Mouse (Mus musculus) brain, embryonic 18.5 days (tissue): Measurements from ENCODE around the gene Ackr2.

Experiments
- DNase-seq: peaks from one replicate; pipeline ENCODE4 v3.0.0-alpha.2; 2012; ENCODE audit warnings: low read depth, low spot score

The Ackr2 gene

GRCm38 (mm10) chr9:121898245-121898644 is at the start of gene Ackr2:
Gene Ackr2, plus strand, starts transcription at chr9:121898355.
- DNase-seq = no peak

- no peak for DNase-seq
Measured at GRCm38 (mm10) chr9:121854246-121854645, 43.9 kb upstream of the Ackr2 start.

- DNase-seq = no peak
Measured at GRCm38 (mm10) chr9:121856649-121857416, 41.3 kb upstream of the Ackr2 start.

GRCm38 (mm10) chr9:121857474-121858152 is 40.5 kb upstream of the Ackr2 start:
- peak; percentile 88 for DNase-seq

- DNase-seq = no peak
Measured at GRCm38 (mm10) chr9:121858153-121858488, 40.0 kb upstream of the Ackr2 start, which contains the start of gene Higd1a. Gene Higd1a, minus strand, starts transcription at chr9:121858362.

- DNase-seq = no peak
Measured at GRCm38 (mm10) chr9:121859345-121859744, 38.8 kb upstream of the Ackr2 start.

GRCm38 (mm10) chr9:121860921-121861320 is 37.2 kb upstream of the Ackr2 start:
- DNase-seq = no peak

GRCm38 (mm10) chr9:121864837-121865236 is 33.3 kb upstream of the Ackr2 start:
- no peak for DNase-seq

- no peak for DNase-seq
Measured at GRCm38 (mm10) chr9:121865425-121866008, 32.6 kb upstream of the Ackr2 start.

GRCm38 (mm10) chr9:121867632-121868031 is 30.5 kb upstream of the Ackr2 start:
- no peak for DNase-seq

- DNase-seq = no peak
Measured at GRCm38 (mm10) chr9:121868236-121868635, 29.9 kb upstream of the Ackr2 start.

GRCm38 (mm10) chr9:121869432-121869831 is 28.7 kb upstream of the Ackr2 start:
- DNase-seq = no peak

GRCm38 (mm10) chr9:121869973-121870515 is 28.1 kb upstream of the Ackr2 start:
- no peak for DNase-seq

GRCm38 (mm10) chr9:121872062-121872683 is 26.0 kb upstream of the Ackr2 start:
- no peak for DNase-seq

GRCm38 (mm10) chr9:121873578-121873977 is 24.6 kb upstream of the Ackr2 start:
- no peak for DNase-seq

- DNase-seq = peak; percentile 32
Measured at GRCm38 (mm10) chr9:121877052-121877740, 21.0 kb upstream of the Ackr2 start.

- DNase-seq = no peak
Measured at GRCm38 (mm10) chr9:121880840-121881239, 17.3 kb upstream of the Ackr2 start.

GRCm38 (mm10) chr9:121881301-121881700 is 16.9 kb upstream of the Ackr2 start:
- DNase-seq = no peak

GRCm38 (mm10) chr9:121882015-121882457 is 16.1 kb upstream of the Ackr2 start:
- DNase-seq = no peak

GRCm38 (mm10) chr9:121889927-121890440 is 8.2 kb upstream of the Ackr2 start:
- DNase-seq = no peak

- DNase-seq = no peak
Measured at GRCm38 (mm10) chr9:121890441-121890941, 7.7 kb upstream of the Ackr2 start.
